Mouse (Mus musculus): ENCODE results near the gene Rtn2.

- TF ChIP-seq CTCF (IDR thresholded peaks at IDR 0.05; ENCODE audit: borderline replicate concordance, insufficient read depth, low read depth, low read length) (no peak), POLR2A (IDR thresholded peaks at IDR 0.05; ENCODE audit: borderline replicate concordance, insufficient read depth, low read length) (no peak)
Measured at GRCm38 (mm10) chr7:19234652-19235051, 47.8 kb upstream of the Rtn2 start.

Data from cerebellum, adult 2 months (tissue).